ENCODE assay signal across 14 mouse cellular contexts in the genomic region with DNA sequence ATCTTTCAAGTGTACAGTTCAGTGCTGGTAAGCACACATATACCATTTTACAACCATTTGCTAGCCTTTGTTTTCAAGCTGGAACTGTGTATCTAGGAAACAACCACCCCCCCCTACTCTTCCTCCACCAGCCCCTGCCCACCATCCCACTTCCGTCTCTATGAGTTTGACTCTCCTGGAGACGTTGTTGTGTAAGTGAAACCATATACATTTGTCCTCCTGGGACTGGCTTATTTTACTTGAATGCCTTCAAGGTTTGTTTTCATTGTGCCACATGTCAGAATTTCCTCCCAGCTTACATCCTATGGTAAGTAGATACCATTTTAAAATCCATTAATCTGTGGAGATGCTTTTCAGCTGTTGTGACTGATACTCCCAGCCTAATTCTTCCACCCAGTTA.
"Had no signal": no experiment of that assay in that cellular context is flagged by ENCODE, and none has a peak within 500 bp of the region (broad histone marks: within the 10 kb centered on the region; RNA-seq: fewer than 3 reads in every experiment).

No protein-coding gene starts in this region.

- DNase-seq: layer of hippocampus, adult 9-11 months; layer of hippocampus, postnatal 36 days; lung, postnatal 10 days; lung, postnatal 4 days; right cerebral cortex, adult 18-20 months; right cerebral cortex, postnatal 25 days; thymus, adult 18-20 months; thymus, postnatal 14 days had no signal

- H3K4me1 ChIP-seq: limb, embryonic 15.5 days; liver, embryonic 12.5 days; midbrain, embryonic 10.5 days; midbrain, embryonic 15.5 days had no signal

- H3K36me3 ChIP-seq: liver, embryonic 12.5 days; midbrain, embryonic 10.5 days; midbrain, embryonic 15.5 days had no signal

- ATAC-seq: liver, embryonic 12.5 days had no signal

- H3K9me3 ChIP-seq: limb, embryonic 15.5 days; liver, embryonic 12.5 days; midbrain, embryonic 10.5 days; midbrain, embryonic 15.5 days; neural tube, embryonic 15.5 days had no signal

- H3K4me3 ChIP-seq: limb, embryonic 15.5 days; liver, embryonic 12.5 days; midbrain, embryonic 10.5 days; midbrain, embryonic 15.5 days; neural tube, embryonic 15.5 days had no signal

- H3K27ac ChIP-seq: limb, embryonic 15.5 days; liver, embryonic 12.5 days; midbrain, embryonic 10.5 days had no signal

- H3K27me3 ChIP-seq: limb, embryonic 15.5 days; liver, embryonic 12.5 days; midbrain, embryonic 15.5 days; neural tube, embryonic 15.5 days had no signal

- H3K4me2 ChIP-seq: limb, embryonic 15.5 days; liver, embryonic 12.5 days; lung, embryonic 14.5 days; midbrain, embryonic 15.5 days; neural tube, embryonic 15.5 days had no signal

- H3K9ac ChIP-seq: limb, embryonic 15.5 days; liver, embryonic 12.5 days; lung, embryonic 14.5 days; midbrain, embryonic 15.5 days; neural tube, embryonic 15.5 days had no signal
